Mouse (Mus musculus) heart, postnatal 25 days (tissue): Measurements from ENCODE around the gene Map3k10. TPM values are rescaled to one million over a fixed set of nuclear protein-coding genes. Genes with fewer than 3 reads are reported as not detected.

Experiments
- DNase-seq: peaks from one replicate; pipeline ENCODE4 v3.0.0; 2022; ENCODE audit warnings: low spot score
- intact Hi-C: fragments of 180-260 bp; cut with DNase I; formaldehyde crosslinking; loops from one replicate; pipeline ENCODE4 v1.15.1; 2025
- total RNA-seq, 2 experiments: library from RNA; stranded (reverse); gene quantifications; 2 replicates each; pipeline ENCODE4 v1.2.3; 2021

Gene Map3k10
- total RNA-seq, 2 experiments from 2014 or later: 21.9 to 22.2 TPM

DNA sequence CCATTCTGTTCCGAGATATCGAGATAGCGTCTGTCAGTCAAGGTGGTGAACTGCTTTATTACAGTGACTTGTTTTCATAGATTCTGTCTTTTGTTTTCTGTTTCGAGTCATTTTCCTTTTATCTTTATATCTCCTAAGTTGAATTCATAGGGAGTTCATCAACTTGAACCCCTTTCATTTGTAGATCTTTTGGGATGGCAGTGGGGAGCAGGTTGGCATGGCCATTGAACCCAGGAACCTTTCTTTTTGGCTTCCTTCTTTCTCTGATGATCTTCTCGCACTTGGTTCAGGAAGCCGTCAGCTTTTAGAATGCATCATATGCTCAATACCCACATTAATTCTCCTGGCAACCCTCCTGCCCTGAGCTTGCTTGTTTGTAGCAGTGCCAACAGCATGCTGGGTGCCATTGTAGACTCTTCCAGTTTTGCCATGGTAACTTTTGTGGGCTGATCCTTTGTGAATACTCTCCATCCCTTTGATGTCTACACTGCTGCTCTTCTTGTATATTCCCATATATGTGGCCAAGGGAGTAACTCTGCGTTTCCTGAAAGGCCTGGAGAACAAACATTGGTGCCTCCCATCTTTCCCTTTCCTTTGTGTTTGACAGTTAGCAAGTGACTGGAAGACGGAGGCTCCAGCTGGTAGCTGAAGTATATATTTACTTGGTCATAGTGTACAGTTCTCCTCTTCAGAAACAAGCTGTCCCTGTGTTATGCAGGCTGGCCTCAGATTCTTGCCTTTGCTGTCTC lies 60.5 kb downstream of the Map3k10 start:
- DNase-seq: no peak
- intact Hi-C loops: no loop called here

DNA sequence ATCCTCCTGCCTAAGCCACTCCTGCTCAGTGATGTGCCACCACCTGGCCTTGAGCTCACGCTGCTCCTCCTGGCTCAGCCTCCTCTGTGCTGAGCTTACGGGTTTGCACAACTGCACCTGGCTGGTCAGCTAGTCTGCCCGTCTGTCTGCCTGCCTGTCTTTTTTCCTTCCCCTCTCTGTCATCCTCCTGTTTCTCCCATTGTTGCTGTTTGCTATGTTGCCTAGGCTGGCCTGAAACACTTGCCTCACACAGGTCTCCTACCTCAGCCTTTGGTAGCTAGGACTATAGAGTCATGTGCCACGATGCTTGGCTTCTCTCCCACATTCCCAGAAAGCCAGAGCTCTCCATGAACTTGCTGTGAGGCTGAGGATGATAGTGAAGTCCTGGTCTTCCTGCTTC lies 61.5 kb downstream of the Map3k10 start:
- intact Hi-C loops: no loop called here
- no peak for DNase-seq

DNA sequence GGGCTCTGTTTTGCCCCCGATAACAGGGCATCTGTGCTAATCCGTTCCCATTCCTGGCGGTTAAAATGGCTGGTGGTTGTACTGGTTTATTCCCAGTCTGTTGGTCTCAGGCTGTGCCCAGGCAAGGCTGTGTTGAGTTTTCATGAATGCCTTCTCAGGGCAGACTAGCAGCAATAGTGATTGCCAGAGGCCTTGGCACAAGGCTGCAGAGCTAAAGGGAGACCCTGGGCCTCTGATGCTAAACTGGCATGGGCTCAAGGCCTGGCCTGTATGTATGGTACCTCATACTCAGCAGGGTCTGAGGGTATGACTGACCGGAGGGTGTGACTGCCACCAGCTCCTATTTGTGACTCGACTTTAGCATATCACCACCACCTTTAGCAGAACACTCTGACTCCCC lies 63.5 kb downstream of the Map3k10 start:
- no peak for DNase-seq
- intact Hi-C loops: no loop called here

GRCm38 (mm10) chr7:27610370-27610769 lies 64.0 kb downstream of the Map3k10 start:
- intact Hi-C loops: no loop called here

GRCm38 (mm10) chr7:27609688-27610087 lies 64.7 kb downstream of the Map3k10 start:
- intact Hi-C loops: no loop called here
- DNase-seq: no peak

More at GRCm38 (mm10) chr7:27610370-27610769, 64.0 kb downstream of the Map3k10 start:
- no peak for DNase-seq

DNA sequence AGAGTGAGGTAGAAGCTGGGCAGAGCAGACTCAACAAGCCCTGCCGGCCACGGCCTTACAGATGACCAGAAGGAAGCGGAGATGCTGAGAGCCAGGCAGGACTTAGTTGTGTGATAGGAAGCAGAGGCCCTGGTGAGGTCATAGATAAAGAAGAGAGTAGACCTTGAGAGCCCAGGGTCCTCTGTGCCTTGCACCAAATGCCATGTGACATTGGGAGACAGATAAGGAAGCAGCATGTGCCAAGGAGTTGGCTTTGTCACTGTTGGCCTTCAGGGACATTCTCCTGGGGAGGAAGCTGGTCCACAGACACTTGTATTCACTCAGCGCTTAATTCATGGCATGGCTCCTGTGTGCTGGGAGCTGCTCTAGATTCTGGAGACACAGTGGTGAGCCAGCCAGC lies 65.1 kb downstream of the Map3k10 start:
- no peak for DNase-seq
- intact Hi-C loops: no loop called here

DNA sequence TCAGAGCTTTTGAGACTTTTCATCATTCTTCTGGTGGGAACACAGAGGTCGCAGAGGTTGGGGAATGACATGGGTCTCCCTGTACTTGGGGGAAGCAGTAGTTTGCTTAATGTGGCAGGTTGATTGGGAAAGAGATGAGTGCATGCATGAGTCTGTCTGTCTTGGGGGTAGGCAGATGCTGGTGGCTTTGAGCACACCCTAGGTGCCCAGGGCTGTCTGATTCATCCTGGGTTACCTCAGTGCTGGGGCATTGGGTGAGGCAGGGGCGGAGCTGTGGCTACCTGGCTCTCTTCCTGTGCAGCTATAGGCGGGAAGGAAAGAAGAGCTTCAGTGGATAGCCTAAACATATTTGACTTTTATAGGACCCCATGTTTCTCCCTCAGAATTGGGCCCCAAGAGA lies 66.3 kb downstream of the Map3k10 start:
- intact Hi-C loops: no loop called here

GRCm38 (mm10) chr7:27607580-27607979 lies 66.8 kb downstream of the Map3k10 start:
- DNase-seq: peak; percentile 64
- intact Hi-C loops: no loop called here

More for the DNA sequence above, 66.3 kb downstream of the Map3k10 start:
- DNase-seq: no peak

GRCm38 (mm10) chr7:27606481-27607254 lies 67.7 kb downstream of the Map3k10 start:
- intact Hi-C loops: no loop called here
- no peak for DNase-seq

Other genes with a start within 250 kb of the Map3k10 start
- under 1 TPM; 0.08 to 0.42 TPM for gene Sptbn4, start 226.9 kb downstream of the Map3k10 start, total RNA-seq
- 10 to 100 TPM; 30.1 to 30.5 TPM for gene Blvrb, start 226.6 kb downstream of the Map3k10 start, total RNA-seq
- gene Sertad3, start 200.8 kb downstream of the Map3k10 start, total RNA-seq: 1 to 10 TPM; 6.4 to 8.0 TPM
- gene Sertad1, start 187.7 kb downstream of the Map3k10 start, total RNA-seq: 10 to 100 TPM in 1 of 2 experiments, 1 to 10 TPM in 1; 7.9 to 13.0 TPM
- 1 to 10 TPM; 1.2 to 1.6 TPM for gene Prx, start 175.3 kb downstream of the Map3k10 start, total RNA-seq
- under 1 TPM; 0.13 to 0.17 TPM for gene Hipk4, start 151.3 kb downstream of the Map3k10 start, total RNA-seq
- 10 to 100 TPM; 23.3 to 27.1 TPM for gene Pld3, start 121.4 kb downstream of the Map3k10 start, total RNA-seq
- gene 2310022A10Rik, start 121.4 kb downstream of the Map3k10 start, total RNA-seq: 10 to 100 TPM; 64.6 to 71.9 TPM
- gene Akt2, start 83.0 kb downstream of the Map3k10 start, total RNA-seq: 100 to 1,000 TPM; 166 to 177 TPM
- not detected for gene Ttc9b, start 20.7 kb downstream of the Map3k10 start, total RNA-seq
- under 1 TPM; 0.39 to 0.88 TPM for gene Zfp607b, start 14.7 kb upstream of the Map3k10 start, total RNA-seq
- 1 to 10 TPM; 8.2 to 8.9 TPM for gene Zfp60, start 56.8 kb upstream of the Map3k10 start, total RNA-seq
- gene Zfp626, start 132.6 kb upstream of the Map3k10 start, total RNA-seq: 1 to 10 TPM; 5.5 to 6.2 TPM
- 1 to 10 TPM; 2.6 to 3.1 TPM for gene Zfp59, start 164.0 kb upstream of the Map3k10 start, total RNA-seq
- 1 to 10 TPM; 3.3 to 3.5 TPM for gene Zfp607a, start 182.9 kb upstream of the Map3k10 start, total RNA-seq